Mouse (Mus musculus) heart, postnatal 0 days (tissue): ENCODE results near the gene Dennd4a. TPM values are rescaled to one million over a fixed set of nuclear protein-coding genes. Genes with fewer than 3 reads are reported as not detected.

Experiments used
- ATAC-seq: fragments of 200-750 bp; cut with Nextera tagmentation; 2 replicates; pipeline ENCODE4 v1.8.0; 2017; ENCODE audit warnings: low read depth, moderate number of reproducible peaks, moderate library complexity; ENCODE audit not compliant: insufficient read depth
- DNase-seq: peaks from one replicate; pipeline ENCODE4 v3.0.0-alpha.2; 2016; ENCODE audit warnings: low spot score
- H3K27ac ChIP-seq: fragments of 300-500 bp; sonication (generic); 2 replicates; pipeline ENCODE4 v1.5.1; 2014; ENCODE audit warnings: low read depth, mild to moderate bottlenecking
- H3K27me3 ChIP-seq: fragments of 300-500 bp; sonication (generic); 2 replicates; pipeline ENCODE4 v1.6.1; 2014; ENCODE audit warnings: low read length, mixed read lengths; ENCODE audit not compliant: control insufficient read depth, insufficient read depth
- H3K36me3 ChIP-seq: fragments of 300-500 bp; sonication (generic); replicated peaks from 2 replicates; pipeline ENCODE4 v1.6.1; 2014; ENCODE audit warnings: low read length, mixed read lengths; ENCODE audit not compliant: control insufficient read depth, insufficient read depth
- H3K4me1 ChIP-seq: fragments of 300-500 bp; sonication (generic); 2 replicates; pipeline ENCODE4 v1.6.1; 2014; ENCODE audit warnings: antibody characterized with exemption; ENCODE audit not compliant: control insufficient read depth, insufficient read depth
- H3K4me2 ChIP-seq: fragments of 300-500 bp; sonication (generic); 2 replicates; pipeline ENCODE4 v1.6.1; 2014; ENCODE audit warnings: low read depth, mild to moderate bottlenecking, low read length, moderate library complexity
- H3K4me3 ChIP-seq: fragments of 300-500 bp; sonication (generic); 2 replicates; pipeline ENCODE4 v1.5.1; 2014; ENCODE audit warnings: low read depth, low read length
- H3K9ac ChIP-seq: fragments of 300-500 bp; sonication (generic); replicated peaks from 2 replicates; pipeline ENCODE4 v1.6.1; 2014; ENCODE audit warnings: low read depth, low read length, mixed read lengths
- H3K9me3 ChIP-seq: fragments of 300-500 bp; sonication (generic); replicated peaks from 2 replicates; pipeline ENCODE4 v1.6.1; 2016; ENCODE audit warnings: low read length; ENCODE audit not compliant: control insufficient read depth
- CTCF ChIP-seq: IDR thresholded peaks from 2 replicates; pipeline ENCODE4 v1.5.1; 2016; ENCODE audit warnings: antibody characterized with exemption, control low read depth, low read depth
- EP300 ChIP-seq: IDR thresholded peaks from 2 replicates; pipeline ENCODE4 v1.6.1; 2016; ENCODE audit warnings: antibody characterized with exemption, low read depth
- WGBS: fragments of 180-500 bp; shearing (Covaris S2); extraction: QIAGEN DNeasy Blood & Tissue Kit; methylation state at CpG from one replicate; pipeline ENCODE4 v1.1.7; 2014; 5-methylcytosine and 5-hydroxymethylcytosine counted together
- polyA plus RNA-seq: library from polyadenylated mRNA; unstranded; fragments of >200 nt; fragmentation: Nextera tagmentation; extraction: Ambion mirVana; gene quantifications from 2 replicates; pipeline ENCODE4 v1.2.1, GENCODE M21; 2015
- total RNA-seq: library from RNA; depleted of rRNA; stranded (reverse); fragments of >200 nt; gene quantifications from 2 replicates; pipeline ENCODE4 v1.2.3, GENCODE M21; 2014; ENCODE audit warnings: low replicate concordance

Dennd4a gene
- total and polyA plus RNA-seq, 2 experiments from 2014 or later = 3.1 to 7.0 TPM

- 79% methylated on average over 5 of the region's 5 CpGs for whole genome bisulfite sequencing
- peaks cover 10% of the 10 kb centered on the region; the same call in 1 of the 2 replicates for H3K36me3 ChIP-seq
- TF ChIP-seq CTCF = no peak
- TF ChIP-seq EP300 = no peak
- H3K4me3 ChIP-seq = no peak overlapping the region
- H3K9me3 ChIP-seq = no peaks in the 10 kb centered on the region
- DNase-seq (no peak), ATAC-seq (no peak)
- no peaks in the 10 kb centered on the region for H3K27me3 ChIP-seq
- H3K27ac ChIP-seq = no peak overlapping the region
- H3K9ac ChIP-seq = no peak overlapping the region
- H3K4me1 ChIP-seq = no peaks in the 10 kb centered on the region
- no peak overlapping the region for H3K4me2 ChIP-seq
Measured at GRCm38 (mm10) chr9:64886008-64886407, 74.9 kb downstream of the Dennd4a start.

- 83% methylated on average over 10 of the region's 10 CpGs for WGBS
- ATAC-seq = no peak
Measured at GRCm38 (mm10) chr9:64896605-64897004, 85.5 kb downstream of the Dennd4a start.

GRCm38 (mm10) chr9:64902866-64903265 is 91.7 kb downstream of the Dennd4a start:
- TF ChIP-seq CTCF (no peak), EP300 (no peak)
- Histone ChIP-seq H3K4me2 (no peak overlapping the region), H3K27me3 (no peaks in the 10 kb centered on the region), H3K9ac (no peak overlapping the region), H3K4me1 (no peaks in the 10 kb centered on the region), H3K9me3 (no peaks in the 10 kb centered on the region), H3K36me3 (peaks cover 24% of the 10 kb centered on the region), H3K27ac (no peak overlapping the region), H3K4me3 (no peak overlapping the region)
- WGBS = 32% methylated on average over 4 of the region's 4 CpGs
- ATAC-seq (no peak), DNase-seq (no peak)

More at GRCm38 (mm10) chr9:64896605-64897004, 85.5 kb downstream of the Dennd4a start:
- Histone ChIP-seq H3K4me3 (no peak overlapping the region), H3K9ac (no peak overlapping the region), H3K27ac (no peak overlapping the region), H3K36me3 (peaks cover 28% of the 10 kb centered on the region), H3K4me1 (no peaks in the 10 kb centered on the region), H3K27me3 (no peaks in the 10 kb centered on the region), H3K9me3 (no peaks in the 10 kb centered on the region), H3K4me2 (no peak overlapping the region)
- no peak for DNase-seq
- TF ChIP-seq EP300 = no peak
- no peak for TF ChIP-seq CTCF

- H3K9me3 ChIP-seq = no peaks in the 10 kb centered on the region
- TF ChIP-seq CTCF (peak; percentile 89), EP300 (no peak)
- H3K27me3 ChIP-seq = no peaks in the 10 kb centered on the region
- H3K4me2 ChIP-seq = no peak overlapping the region
- DNase-seq (peak; percentile 60), ATAC-seq (no peak)
- H3K27ac ChIP-seq = no peak overlapping the region
- H3K4me3 ChIP-seq = no peak overlapping the region
- 52% methylated on average over 3 of the region's 3 CpGs for WGBS
- no peak overlapping the region for H3K9ac ChIP-seq
- H3K4me1 ChIP-seq = no peaks in the 10 kb centered on the region
- H3K36me3 ChIP-seq = peaks cover 19% of the 10 kb centered on the region; the same call in 1 of the 2 replicates
Measured at GRCm38 (mm10) chr9:64903386-64903785, 92.2 kb downstream of the Dennd4a start.

- 83% methylated on average over 14 of the region's 14 CpGs for WGBS
- no peak overlapping the region for H3K27ac ChIP-seq
- peaks cover 24% of the 10 kb centered on the region; the same call in 1 of the 2 replicates for H3K36me3 ChIP-seq
- H3K27me3 ChIP-seq = no peaks in the 10 kb centered on the region
- DNase-seq = no peak
- H3K4me2 ChIP-seq = no peak overlapping the region
- no peak for ATAC-seq
- H3K9me3 ChIP-seq = no peaks in the 10 kb centered on the region
- H3K9ac ChIP-seq = no peak overlapping the region
- TF ChIP-seq CTCF = no peak
- no peak for TF ChIP-seq EP300
- no peaks in the 10 kb centered on the region for H3K4me1 ChIP-seq
- H3K4me3 ChIP-seq = no peak overlapping the region
Measured at GRCm38 (mm10) chr9:64904917-64905640, 93.9 kb downstream of the Dennd4a start.

- ATAC-seq = no peak
- Histone ChIP-seq H3K4me2 (no peak overlapping the region), H3K9me3 (no peaks in the 10 kb centered on the region), H3K4me1 (no peaks in the 10 kb centered on the region), H3K9ac (no peak overlapping the region), H3K36me3 (peaks cover 37% of the 10 kb centered on the region; the same call in 1 of the 2 replicates), H3K4me3 (no peak overlapping the region), H3K27ac (no peak overlapping the region), H3K27me3 (no peaks in the 10 kb centered on the region)
- WGBS = 82% methylated on average over 3 of the region's 3 CpGs
- DNase-seq = no peak
- no peak for TF ChIP-seq EP300
- no peak for TF ChIP-seq CTCF
Measured at GRCm38 (mm10) chr9:64907441-64907840, 96.3 kb downstream of the Dennd4a start.
